Mouse (Mus musculus) forebrain, postnatal 0 days (tissue): ENCODE data around the gene Kctd21. TPM values are rescaled to one million over a fixed set of nuclear protein-coding genes. Genes with fewer than 3 reads are reported as not detected.

Source experiments
- ATAC-seq: fragments of 200-750 bp; cut with Nextera tagmentation; 2 replicates; pipeline ENCODE4 v1.8.0; 2017; ENCODE audit warnings: mild to moderate bottlenecking, moderate library complexity
- DNase-seq: peaks from one replicate; pipeline ENCODE4 v3.0.0-alpha.2; 2015
- H3K27ac ChIP-seq: fragments of 300-500 bp; sonication (generic); 2 replicates; pipeline ENCODE4 v1.5.1; 2014; ENCODE audit warnings: low read depth, mild to moderate bottlenecking, antibody characterized with exemption, low read length, moderate library complexity, mixed read lengths
- H3K27me3 ChIP-seq: fragments of 300-500 bp; sonication (generic); 2 replicates; pipeline ENCODE4 v1.6.1; 2014; ENCODE audit warnings: mild to moderate bottlenecking, low read length, mixed read lengths; ENCODE audit not compliant: insufficient read depth
- H3K36me3 ChIP-seq: fragments of 300-500 bp; sonication (generic); 2 replicates; pipeline ENCODE4 v1.6.1; 2014; ENCODE audit warnings: mild to moderate bottlenecking, moderate library complexity; ENCODE audit not compliant: insufficient read depth
- H3K4me1 ChIP-seq: fragments of 300-500 bp; sonication (generic); 2 replicates; pipeline ENCODE4 v1.6.1; 2014; ENCODE audit warnings: antibody characterized with exemption; ENCODE audit not compliant: insufficient read depth
- H3K4me2 ChIP-seq: fragments of 300-500 bp; sonication (generic); 2 replicates; pipeline ENCODE4 v1.6.1; 2014; ENCODE audit warnings: low read depth, mild to moderate bottlenecking, moderate library complexity
- H3K4me3 ChIP-seq: fragments of 300-500 bp; sonication (generic); 2 replicates; pipeline ENCODE4 v1.5.1; 2014; ENCODE audit warnings: low read depth, low read length, mixed read lengths
- H3K9ac ChIP-seq: fragments of 300-500 bp; sonication (generic); 2 replicates; pipeline ENCODE4 v1.6.1; 2014; ENCODE audit warnings: mild to moderate bottlenecking
- H3K9me3 ChIP-seq: fragments of 300-500 bp; sonication (generic); 2 replicates; pipeline ENCODE4 v1.6.1; 2016; ENCODE audit warnings: low read length
- CTCF ChIP-seq: sonication (generic); IDR thresholded peaks from 2 replicates; pipeline ENCODE4 v1.5.1; 2016; ENCODE audit warnings: antibody characterized with exemption, control low read depth, low read depth
- WGBS: fragments of 180-500 bp; shearing (Covaris S2); extraction: QIAGEN DNeasy Blood & Tissue Kit; methylation state at CpG from one replicate; pipeline ENCODE4 v1.1.7; 2014; 5-methylcytosine and 5-hydroxymethylcytosine counted together
- polyA plus RNA-seq: library from polyadenylated mRNA; unstranded; fragments of >200 nt; fragmentation: Nextera tagmentation; extraction: Ambion mirVana; gene quantifications from 2 replicates; pipeline ENCODE4 v1.2.1, GENCODE M21; 2015
- total RNA-seq: library from RNA; depleted of rRNA; stranded (reverse); fragments of >200 nt; gene quantifications from 2 replicates; pipeline ENCODE4 v1.2.3, GENCODE M21; 2014

The Kctd21 gene
- total and polyA plus RNA-seq, 2 experiments from 2014 or later: 3.1 to 4.9 TPM

DNA sequence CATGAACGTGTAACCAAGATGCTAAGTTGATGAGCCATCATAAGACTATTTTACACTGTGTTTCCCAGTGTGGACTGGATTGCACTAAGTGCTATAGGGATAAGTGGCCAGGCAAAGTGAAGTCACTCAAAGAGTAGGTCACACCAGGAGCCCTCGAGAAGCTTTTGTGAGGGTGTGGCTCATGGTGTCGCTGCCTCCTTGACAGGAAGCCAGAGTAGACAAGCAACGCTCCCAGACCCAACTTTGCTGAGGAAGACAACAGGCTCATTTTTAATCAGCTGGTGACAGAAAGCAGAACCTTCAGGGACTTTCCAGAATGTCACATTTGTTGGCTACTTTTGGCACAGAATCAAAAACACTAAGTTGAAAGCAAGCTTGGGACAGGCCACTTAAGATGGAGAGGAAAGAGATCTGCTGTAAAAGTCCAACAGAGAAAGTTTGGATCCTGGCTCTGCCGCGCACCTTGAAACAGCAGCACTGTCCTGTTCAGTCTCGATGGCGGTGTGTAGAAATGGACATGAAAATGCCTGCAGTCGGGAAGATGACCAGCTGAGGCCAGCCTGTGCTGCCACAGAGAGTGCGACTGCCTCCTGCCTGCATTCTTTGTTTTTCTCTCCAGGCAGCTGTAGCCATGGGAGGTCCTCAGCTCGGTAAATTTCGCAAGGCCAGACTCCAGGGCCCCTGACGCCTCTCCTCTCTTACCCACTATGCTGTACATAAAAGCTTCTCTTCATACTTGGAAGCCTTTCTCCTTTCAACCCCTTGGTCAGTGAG, 23.1 kb downstream of the Kctd21 start:
- no peak for DNase-seq
- Histone ChIP-seq H3K27me3 (no peaks in the 10 kb centered on the region), H3K9ac (no peak overlapping the region), H3K4me1 (no peaks in the 10 kb centered on the region), H3K4me2 (no peak overlapping the region), H3K27ac (no peak overlapping the region), H3K9me3 (no peaks in the 10 kb centered on the region), H3K4me3 (no peak overlapping the region), H3K36me3 (no peaks in the 10 kb centered on the region)
- WGBS: 45% methylated on average over 13 of the region's 13 CpGs
- no peak for ATAC-seq
- TF ChIP-seq CTCF: no peak

DNA sequence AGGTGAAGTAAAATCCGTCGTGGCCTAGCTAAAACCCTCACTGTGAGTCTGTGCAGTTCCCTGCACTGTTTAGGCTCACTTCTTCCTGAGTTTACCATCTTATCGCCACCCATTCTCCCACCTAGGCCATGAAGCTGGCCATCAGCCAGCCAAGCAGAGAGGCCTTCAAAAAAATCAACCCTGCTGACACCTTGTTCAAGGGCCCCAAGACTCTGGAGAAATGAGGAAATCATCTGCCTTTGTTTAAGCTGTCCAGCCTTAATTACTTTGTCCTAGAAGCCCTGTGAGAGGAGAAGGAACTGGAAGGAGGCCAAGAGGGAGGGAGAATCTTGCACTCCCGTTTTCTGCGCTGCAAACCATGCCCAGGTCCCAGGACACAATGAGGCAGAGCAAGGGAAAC, 24.1 kb downstream of the Kctd21 start:
- no peak for DNase-seq
- H3K27me3 ChIP-seq: no peaks in the 10 kb centered on the region
- H3K4me2 ChIP-seq: no peak overlapping the region
- no peak overlapping the region for H3K9ac ChIP-seq
- ATAC-seq: no peak
- 60% methylated on average over 5 of the region's 5 CpGs for WGBS
- H3K4me3 ChIP-seq: no peak overlapping the region
- no peak overlapping the region for H3K27ac ChIP-seq
- no peaks in the 10 kb centered on the region for H3K36me3 ChIP-seq
- no peak for TF ChIP-seq CTCF
- H3K4me1 ChIP-seq: no peaks in the 10 kb centered on the region
- no peaks in the 10 kb centered on the region for H3K9me3 ChIP-seq

DNA sequence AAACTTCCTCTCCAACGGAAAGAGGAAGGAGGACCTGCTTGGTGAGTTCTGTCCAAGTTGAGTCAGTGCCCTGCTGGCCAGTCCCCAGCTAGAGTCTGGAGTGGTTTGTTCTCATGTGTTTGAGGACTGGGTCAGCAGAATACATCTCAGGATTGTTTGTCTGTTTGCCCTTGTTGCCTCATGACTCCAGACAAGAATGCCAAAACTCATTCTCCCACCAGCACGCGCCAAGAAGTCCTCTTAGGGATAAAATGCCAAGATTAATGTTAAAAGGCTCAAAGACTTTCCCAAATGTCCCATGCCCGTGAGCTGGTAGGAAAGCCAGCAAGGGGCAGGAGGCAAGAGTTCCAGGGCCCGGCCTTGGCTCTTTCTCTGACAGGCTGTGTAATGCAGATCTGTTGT, 24.7 kb downstream of the Kctd21 start:
- Histone ChIP-seq H3K4me2 (no peak overlapping the region), H3K4me1 (no peaks in the 10 kb centered on the region), H3K9me3 (no peaks in the 10 kb centered on the region), H3K27me3 (no peaks in the 10 kb centered on the region), H3K36me3 (no peaks in the 10 kb centered on the region), H3K4me3 (no peak overlapping the region), H3K9ac (no peak overlapping the region), H3K27ac (no peak overlapping the region)
- TF ChIP-seq CTCF: no peak
- DNase-seq (no peak), ATAC-seq (peak; percentile 29)
- WGBS: 55% methylated on average over 5 of the region's 5 CpGs

DNA sequence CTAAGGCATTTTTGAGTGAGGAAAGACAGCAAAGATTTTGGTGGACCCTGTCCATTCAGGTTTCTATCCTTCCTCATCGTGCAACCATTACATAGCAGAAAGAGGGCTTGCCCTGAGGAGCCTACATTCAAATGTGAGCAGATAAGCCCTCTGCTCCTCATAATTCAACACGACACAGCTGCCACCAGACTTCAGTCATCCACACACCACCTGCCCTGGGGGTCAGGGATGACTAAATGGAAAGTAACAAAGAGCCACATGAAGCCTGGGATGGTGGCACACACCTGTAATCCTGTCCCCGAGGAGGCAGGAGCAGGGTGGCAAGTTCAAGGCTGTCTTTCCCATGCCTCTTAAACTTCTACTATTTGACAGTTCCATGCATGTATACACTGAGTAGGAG, 25.7 kb downstream of the Kctd21 start:
- 75% methylated on average over 3 of the region's 3 CpGs for WGBS
- no peaks in the 10 kb centered on the region for H3K36me3 ChIP-seq
- DNase-seq (no peak), ATAC-seq (no peak)
- H3K4me2 ChIP-seq: no peak overlapping the region
- no peak overlapping the region for H3K9ac ChIP-seq
- no peaks in the 10 kb centered on the region for H3K4me1 ChIP-seq
- H3K4me3 ChIP-seq: no peak overlapping the region
- no peaks in the 10 kb centered on the region for H3K27me3 ChIP-seq
- no peak overlapping the region for H3K27ac ChIP-seq
- no peaks in the 10 kb centered on the region for H3K9me3 ChIP-seq
- no peak for TF ChIP-seq CTCF

DNA sequence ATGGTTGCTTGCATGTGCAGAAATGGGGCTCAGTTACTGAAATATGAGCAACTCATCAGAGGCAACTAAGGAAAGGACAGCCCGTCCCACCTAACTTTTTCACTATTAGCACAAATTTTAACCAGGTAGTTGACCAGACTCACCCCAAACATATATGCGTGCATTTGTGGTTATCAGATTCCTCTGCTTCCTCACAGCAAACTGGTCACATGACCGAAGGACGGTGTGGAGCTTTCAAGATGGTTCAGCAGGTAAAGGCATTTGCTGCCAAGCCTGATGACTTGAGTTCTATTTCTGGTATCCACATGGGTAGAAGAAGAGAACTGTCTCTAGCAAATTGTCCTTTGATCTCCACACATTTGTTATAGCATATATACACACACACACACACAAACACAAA, 26.2 kb downstream of the Kctd21 start:
- no peaks in the 10 kb centered on the region for H3K9me3 ChIP-seq
- ATAC-seq: no peak
- H3K4me2 ChIP-seq: no peak overlapping the region
- no peak overlapping the region for H3K27ac ChIP-seq
- H3K27me3 ChIP-seq: no peaks in the 10 kb centered on the region
- H3K9ac ChIP-seq: no peak overlapping the region
- no peaks in the 10 kb centered on the region for H3K4me1 ChIP-seq
- H3K36me3 ChIP-seq: no peaks in the 10 kb centered on the region
- H3K4me3 ChIP-seq: no peak overlapping the region
- TF ChIP-seq CTCF: no peak
- DNase-seq: no peak
- WGBS: 88% methylated on average over 4 of the region's 4 CpGs

DNA sequence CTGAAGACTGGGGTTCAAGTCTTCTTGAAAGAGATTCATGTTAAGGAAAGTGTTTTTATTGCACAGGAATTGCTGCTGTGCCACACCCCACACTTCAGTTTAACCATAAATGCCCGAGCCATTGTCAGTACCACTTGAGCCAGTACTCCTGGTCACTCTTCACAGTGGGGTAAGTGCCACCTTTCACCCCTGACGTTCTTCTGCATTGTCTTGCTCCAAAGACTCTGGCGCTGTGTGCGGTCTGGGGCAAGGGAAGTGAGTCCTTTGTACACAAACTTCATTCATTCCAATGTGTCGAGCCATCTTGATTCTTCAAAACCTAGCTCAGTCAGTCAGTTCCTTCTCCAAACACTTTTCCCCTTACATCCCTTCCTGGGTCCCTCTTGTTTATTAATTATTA, 28.0 kb downstream of the Kctd21 start:
- no peak for DNase-seq
- Histone ChIP-seq H3K9ac (no peak overlapping the region), H3K4me2 (no peak overlapping the region), H3K36me3 (no peaks in the 10 kb centered on the region), H3K4me3 (no peak overlapping the region), H3K27ac (no peak overlapping the region), H3K9me3 (no peaks in the 10 kb centered on the region), H3K27me3 (no peaks in the 10 kb centered on the region; the same call in 1 of the 2 replicates), H3K4me1 (no peaks in the 10 kb centered on the region)
- no peak for TF ChIP-seq CTCF
- WGBS: 71% methylated on average over 5 of the region's 5 CpGs
- no peak for ATAC-seq

DNA sequence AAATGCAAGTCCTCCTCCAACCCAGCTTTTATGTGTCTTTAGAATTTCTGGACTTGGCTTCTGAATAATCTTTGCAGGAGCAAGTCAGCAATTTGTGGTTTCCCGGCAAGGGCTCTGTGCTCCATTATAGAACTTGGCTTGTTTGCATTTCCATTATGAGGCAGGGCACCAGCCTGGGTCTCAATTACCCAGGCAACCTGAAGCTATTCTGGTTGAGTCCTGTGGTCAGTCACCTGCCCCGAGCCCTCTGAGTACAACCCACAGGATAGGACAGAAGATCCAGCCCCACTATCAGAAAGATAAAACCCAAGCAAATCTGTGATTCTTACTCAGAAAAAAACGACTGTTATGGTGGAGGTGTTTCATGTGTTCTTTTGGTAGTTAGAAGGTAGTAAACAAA, 28.8 kb downstream of the Kctd21 start:
- TF ChIP-seq CTCF: no peak
- ATAC-seq (no peak), DNase-seq (no peak)
- H3K9ac ChIP-seq: no peak overlapping the region
- no peak overlapping the region for H3K4me3 ChIP-seq
- no peak overlapping the region for H3K27ac ChIP-seq
- no peaks in the 10 kb centered on the region; the same call in 1 of the 2 replicates for H3K27me3 ChIP-seq
- no peak overlapping the region for H3K4me2 ChIP-seq
- H3K36me3 ChIP-seq: no peaks in the 10 kb centered on the region
- WGBS: 47% methylated on average over 3 of the region's 3 CpGs
- no peaks in the 10 kb centered on the region for H3K4me1 ChIP-seq
- no peaks in the 10 kb centered on the region for H3K9me3 ChIP-seq
